Mouse (Mus musculus): ENCODE measurements around the gene Taf1c.

Gene Taf1c

GRCm38 (mm10) chr8:119572411-119572810, 32.6 kb downstream of the Taf1c start:
- no peak for DNase-seq (ENCODE audit: low spot score)

DNA sequence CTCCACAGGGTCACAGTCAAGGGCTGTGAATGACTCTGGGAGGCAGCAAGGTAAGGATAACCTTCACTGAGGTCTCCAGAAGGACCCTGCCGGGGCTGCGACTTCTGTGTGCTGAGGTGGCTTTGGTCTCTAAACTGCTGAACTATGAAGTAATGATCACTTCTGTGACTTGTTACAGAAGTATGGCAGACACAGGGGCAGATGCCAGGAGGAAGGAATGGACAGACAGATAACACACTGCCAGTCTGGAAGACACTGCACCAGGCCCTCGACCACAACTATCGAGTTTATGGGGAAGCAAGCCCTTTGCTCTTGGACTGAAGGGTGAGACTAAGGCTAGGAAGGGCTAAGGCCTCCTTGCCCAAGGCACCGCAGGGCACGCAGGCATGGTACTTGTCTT, 33.9 kb downstream of the Taf1c start:
- DNase-seq (ENCODE audit: low spot score) = no peak

GRCm38 (mm10) chr8:119569881-119570280, 35.1 kb downstream of the Taf1c start:
- DNase-seq (ENCODE audit: low spot score) = no peak

DNA sequence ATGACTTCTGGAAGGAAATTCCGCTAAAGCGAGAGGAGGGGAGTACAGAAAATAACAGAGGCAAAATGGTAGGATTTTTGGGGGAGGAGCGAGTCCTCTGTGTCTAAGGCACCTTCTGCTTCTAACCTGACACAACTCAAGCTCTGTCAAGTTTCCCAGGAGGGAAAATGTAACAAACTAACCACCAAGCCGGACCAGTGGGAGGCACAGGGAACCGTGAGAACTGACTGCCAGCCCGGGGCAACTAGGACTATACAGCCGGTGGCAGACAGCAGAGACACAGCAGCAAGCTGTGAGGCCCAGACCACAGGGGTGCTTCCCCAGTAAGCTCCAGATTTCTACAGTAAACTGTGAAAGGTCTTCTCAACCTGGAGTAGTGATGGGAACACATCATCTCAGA, 36.1 kb downstream of the Taf1c start:
- no peak for DNase-seq (ENCODE audit: low spot score)

GRCm38 (mm10) chr8:119568251-119568650, 36.8 kb downstream of the Taf1c start:
- DNase-seq (ENCODE audit: low spot score) = no peak

DNA sequence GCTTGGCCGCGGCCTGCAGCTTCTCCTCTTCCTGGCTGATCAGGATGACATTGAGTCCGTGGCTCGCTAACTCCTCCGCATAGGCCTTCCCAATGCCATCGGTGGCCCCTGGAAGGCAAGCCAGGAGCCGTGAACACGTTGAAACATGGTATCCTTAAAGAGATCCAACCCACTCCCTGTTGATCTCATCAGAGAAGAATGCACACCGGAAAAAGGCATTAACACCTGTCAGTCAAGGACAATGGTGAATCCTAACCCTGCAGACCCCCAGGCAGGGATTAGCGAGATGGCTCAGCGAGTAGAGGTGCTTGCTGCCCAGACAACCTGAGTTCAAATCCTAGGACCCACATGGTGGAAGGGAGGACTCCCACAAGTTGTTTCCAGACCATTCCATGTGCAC, 38.7 kb downstream of the Taf1c start:
- no peak for DNase-seq (ENCODE audit: low spot score)

- DNase-seq (ENCODE audit: low spot score) = no peak
Measured at GRCm38 (mm10) chr8:119563849-119564251, 41.2 kb downstream of the Taf1c start.

- DNase-seq (ENCODE audit: low spot score) = no peak
Measured at GRCm38 (mm10) chr8:119559402-119559720, 45.7 kb downstream of the Taf1c start.

DNA sequence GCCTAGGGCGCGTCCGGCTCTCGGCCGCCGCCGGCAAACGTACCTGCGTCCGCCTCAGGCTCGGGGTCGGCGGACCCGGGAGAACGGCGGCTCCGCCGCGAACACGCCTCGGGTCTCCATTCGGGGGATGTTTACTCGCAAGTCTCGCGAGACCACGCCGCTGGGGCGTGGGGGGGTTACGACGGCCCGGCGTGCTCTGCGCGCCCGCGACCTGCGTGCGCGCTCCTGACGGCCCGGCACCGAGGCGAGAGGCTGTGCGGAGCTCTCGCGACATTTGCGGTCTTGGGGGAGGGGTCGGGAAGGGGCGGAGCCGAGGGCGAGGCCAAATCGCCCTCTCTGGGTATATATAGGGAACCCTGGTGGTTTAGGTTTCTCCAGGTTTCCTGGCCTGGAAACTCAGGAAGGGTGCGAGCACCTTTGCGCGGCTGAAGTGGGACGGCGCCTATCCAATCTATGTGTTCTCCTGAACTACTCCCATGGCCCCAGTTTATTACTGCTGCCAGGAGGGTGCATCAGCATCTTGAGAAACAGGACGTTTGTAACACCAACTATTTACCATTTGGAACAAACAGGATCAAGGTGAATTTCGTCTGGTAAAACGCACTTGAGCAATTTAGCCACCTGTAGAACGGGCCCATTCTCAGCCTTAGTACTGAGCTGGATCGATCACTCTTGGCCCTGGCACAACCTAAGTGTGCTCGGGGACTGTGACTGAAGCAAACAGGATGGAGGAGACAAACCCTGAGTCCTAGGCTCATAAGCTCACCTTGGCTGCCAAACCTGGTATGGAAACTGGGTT, 46.2 kb downstream of the Taf1c start, which contains the start of gene Mbtps1:
TSS of gene Mbtps1 (minus strand) at position 133 of the 799 bp plus-strand sequence.
- peak; percentile 93 for DNase-seq (ENCODE audit: low spot score)

- DNase-seq (ENCODE audit: low spot score) = peak; percentile 63
Measured at GRCm38 (mm10) chr8:119557821-119558602, 47.0 kb downstream of the Taf1c start.

DNA sequence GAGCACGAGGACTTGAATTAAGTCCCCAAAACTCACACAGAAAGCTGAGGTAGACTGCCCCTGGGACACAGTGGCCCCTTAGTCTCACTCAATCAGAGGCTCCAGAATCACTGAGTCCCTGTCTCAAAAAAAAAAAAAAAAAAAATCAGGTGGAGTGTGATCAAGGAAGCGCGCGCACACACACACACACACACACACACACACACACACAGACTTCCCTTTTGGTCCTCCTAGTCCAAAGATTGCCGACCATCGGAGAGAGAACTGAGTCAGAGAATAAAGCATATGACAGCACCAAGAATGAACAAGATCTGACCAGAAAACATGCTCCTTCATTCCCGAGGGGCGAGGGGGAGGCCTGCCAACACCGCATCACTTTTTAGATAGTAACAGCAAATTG, 47.9 kb downstream of the Taf1c start:
- DNase-seq (ENCODE audit: low spot score) = no peak

GRCm38 (mm10) chr8:119555861-119556260, 49.2 kb downstream of the Taf1c start:
- DNase-seq (ENCODE audit: low spot score) = no peak

- no peak for DNase-seq (ENCODE audit: low spot score)
Measured at GRCm38 (mm10) chr8:119552967-119553366, 52.1 kb downstream of the Taf1c start.

- DNase-seq (ENCODE audit: low spot score) = no peak
Measured at GRCm38 (mm10) chr8:119548560-119549113, 56.4 kb downstream of the Taf1c start.

Measured in c-Kit-positive CD71-positive TER-119-positive erythroid progenitor cells, embryonic 14.5 days (primary cell).